Mouse (Mus musculus) 3T3-L1 (cell line): ENCODE data around the gene Abi3.
"Not testable (repeated sequence)": the region's sequence is repeated elsewhere in the genome, so short reads cannot be mapped to it uniquely, and the experiment has no call there.

ENCODE experiments used
- DNase-seq: peaks from one replicate; pipeline ENCODE4 v3.0.0-alpha.2; 2015; ENCODE audit warnings: low read depth, low spot score

Gene Abi3

GRCm38 (mm10) chr11:95842074-95842681, at the start of gene Abi3:
Abi3 (minus strand) TSS chr11:95842476.
- DNase-seq: no peak

- no peak for DNase-seq
Observed at GRCm38 (mm10) chr11:95890462-95891051, 48.3 kb upstream of the Abi3 start.

GRCm38 (mm10) chr11:95879861-95880260, 37.6 kb upstream of the Abi3 start:
- DNase-seq: not testable (repeated sequence)

- DNase-seq: peak; percentile 85
Observed at GRCm38 (mm10) chr11:95876296-95876695, 34.0 kb upstream of the Abi3 start.

- peak; percentile 25 for DNase-seq
Observed at GRCm38 (mm10) chr11:95875804-95876203, 33.5 kb upstream of the Abi3 start.

- DNase-seq: no peak
Observed at GRCm38 (mm10) chr11:95869918-95870470, 27.7 kb upstream of the Abi3 start.

- no peak for DNase-seq
Observed at GRCm38 (mm10) chr11:95869442-95869841, 27.2 kb upstream of the Abi3 start.

- DNase-seq: no peak
Observed at GRCm38 (mm10) chr11:95861397-95861796, 19.1 kb upstream of the Abi3 start.

- DNase-seq: peak; percentile 57
Observed at GRCm38 (mm10) chr11:95860071-95860490, 17.8 kb upstream of the Abi3 start.

- DNase-seq: peak; percentile 78
Observed at GRCm38 (mm10) chr11:95859468-95859855, 17.2 kb upstream of the Abi3 start.

GRCm38 (mm10) chr11:95858528-95859467, 16.5 kb upstream of the Abi3 start:
- DNase-seq: peak; percentile 99

- DNase-seq: peak; percentile 10
Observed at GRCm38 (mm10) chr11:95857716-95858527, 15.6 kb upstream of the Abi3 start.

- DNase-seq: peak; percentile 17
Observed at GRCm38 (mm10) chr11:95857306-95857705, 15.0 kb upstream of the Abi3 start.

- DNase-seq: peak; percentile 89
Observed at GRCm38 (mm10) chr11:95853684-95854083, 11.4 kb upstream of the Abi3 start.

GRCm38 (mm10) chr11:95850898-95851297, 8.6 kb upstream of the Abi3 start:
- DNase-seq: no peak

GRCm38 (mm10) chr11:95844935-95845334, 2.7 kb upstream of the Abi3 start:
- no peak for DNase-seq

- DNase-seq: no peak
Observed at GRCm38 (mm10) chr11:95843421-95843950, 1.2 kb upstream of the Abi3 start.

- DNase-seq: no peak
Observed at GRCm38 (mm10) chr11:95842953-95843352, 677 bp upstream of the Abi3 start.

GRCm38 (mm10) chr11:95841498-95841830, 812 bp downstream of the Abi3 start:
- DNase-seq: no peak

- no peak for DNase-seq
Observed at GRCm38 (mm10) chr11:95840694-95841497, 1.4 kb downstream of the Abi3 start.
